Mouse (Mus musculus): ENCODE measurements at regions not wholly inside any gene's neighbourhood (a gene's known extent, or its start where the extent isn't known, plus 50 kb on each side); places are given as distances from the start of the nearest gene placed in this dataset.

- DNase-seq (ENCODE audit: low spot score): no peak
Observed at GRCm38 (mm10) chr3:39234921-39235320, 348.2 kb downstream of the Fat4 start.

- DNase-seq (ENCODE audit: low spot score): no peak
Observed at GRCm38 (mm10) chr3:39248712-39249111, 362.0 kb downstream of the Fat4 start.

GRCm38 (mm10) chr3:39249224-39249892, 362.6 kb downstream of the Fat4 start:
- no peak for DNase-seq (ENCODE audit: low spot score)

- no peak for DNase-seq (ENCODE audit: low spot score)
Observed at GRCm38 (mm10) chr3:39253076-39253475, 366.3 kb downstream of the Fat4 start.

- DNase-seq (ENCODE audit: low spot score): no peak
Observed at GRCm38 (mm10) chr3:39264671-39265430, 378.1 kb downstream of the Fat4 start.

GRCm38 (mm10) chr3:39265606-39266005, 378.9 kb downstream of the Fat4 start:
- DNase-seq (ENCODE audit: low spot score): no peak

- no peak for DNase-seq (ENCODE audit: low spot score)
Observed at GRCm38 (mm10) chr3:39269388-39269787, 382.6 kb downstream of the Fat4 start.

- DNase-seq (ENCODE audit: low spot score): no peak
Observed at GRCm38 (mm10) chr3:39272616-39273015, 385.9 kb downstream of the Fat4 start.

- DNase-seq (ENCODE audit: low spot score): no peak
Observed at GRCm38 (mm10) chr3:39276897-39277296, 390.2 kb downstream of the Fat4 start.

- no peak for DNase-seq (ENCODE audit: low spot score)
Observed at GRCm38 (mm10) chr3:39277310-39277709, 390.6 kb downstream of the Fat4 start.

GRCm38 (mm10) chr3:39295255-39295654, 408.5 kb downstream of the Fat4 start:
- DNase-seq (ENCODE audit: low spot score): no peak

- no peak for DNase-seq (ENCODE audit: low spot score)
Observed at GRCm38 (mm10) chr3:39296257-39296656, 409.5 kb downstream of the Fat4 start.

- no peak for DNase-seq (ENCODE audit: low spot score)
Observed at GRCm38 (mm10) chr3:39309487-39309886, 422.7 kb downstream of the Fat4 start.

GRCm38 (mm10) chr3:39313563-39313962, 426.8 kb downstream of the Fat4 start:
- DNase-seq (ENCODE audit: low spot score): no peak

- DNase-seq (ENCODE audit: low spot score): no peak
Observed at GRCm38 (mm10) chr3:39320851-39321250, 434.1 kb downstream of the Fat4 start.

GRCm38 (mm10) chr3:39322225-39322624, 435.5 kb downstream of the Fat4 start:
- DNase-seq (ENCODE audit: low spot score): no peak

GRCm38 (mm10) chr3:39335612-39336230, 449.0 kb downstream of the Fat4 start:
- no peak for DNase-seq (ENCODE audit: low spot score)

GRCm38 (mm10) chr3:39341161-39341687, 454.5 kb downstream of the Fat4 start:
- DNase-seq (ENCODE audit: low spot score): no peak

GRCm38 (mm10) chr3:39344078-39344477, 457.3 kb downstream of the Fat4 start:
- no peak for DNase-seq (ENCODE audit: low spot score)

- DNase-seq (ENCODE audit: low spot score): no peak
Observed at GRCm38 (mm10) chr3:39347578-39347977, 460.8 kb downstream of the Fat4 start.

GRCm38 (mm10) chr3:39357012-39357411, 470.3 kb downstream of the Fat4 start:
- DNase-seq (ENCODE audit: low spot score): no peak

- DNase-seq (ENCODE audit: low spot score): no peak
Observed at GRCm38 (mm10) chr3:39360278-39360677, 473.5 kb downstream of the Fat4 start.

- no peak for DNase-seq (ENCODE audit: low spot score)
Observed at GRCm38 (mm10) chr3:39370926-39371325, 484.2 kb downstream of the Fat4 start.
